Mouse (Mus musculus) ES-E14 (cell line): ENCODE results near the gene Ralgps1. TPM values are rescaled to one million over a fixed set of nuclear protein-coding genes. Genes with fewer than 3 reads are reported as not detected.

Experiments
- DNase-seq: peaks from one replicate; pipeline ENCODE4 v3.0.0-alpha.2; 2013; ENCODE audit warnings: low read depth, low spot score
- H3K27ac ChIP-seq: 2 replicates; pipeline ENCODE4 v1.5.1; 2012; ENCODE audit warnings: low read depth, mild to moderate bottlenecking, low read length, moderate library complexity, mixed read lengths; ENCODE audit not compliant: poor library complexity, insufficient read depth, severe bottlenecking
- H3K36me3 ChIP-seq: 2 replicates; pipeline ENCODE4 v1.6.1; 2012; ENCODE audit warnings: mild to moderate bottlenecking, low read length, moderate library complexity, mixed read lengths; ENCODE audit not compliant: control insufficient read depth, poor library complexity, insufficient read depth, severe bottlenecking
- H3K4me1 ChIP-seq, 2 experiments: fragments of 150-350 bp in 1 of 2; sonication (generic) in 1 of 2; 2 replicates each; pipeline ENCODE4 v1.6.1; 2012; ENCODE audit warnings: low read length in 2 of 2, mild to moderate bottlenecking in 1 of 2, mixed read lengths in 1 of 2; ENCODE audit not compliant: control insufficient read depth in 2 of 2, insufficient read depth in 2 of 2, poor library complexity in 1 of 2
- H3K4me3 ChIP-seq, 2 experiments: fragments of 150-350 bp in 1 of 2; sonication (generic) in 1 of 2; 2 replicates each; pipeline ENCODE4 v1.5.1; 2012; ENCODE audit warnings: low read length in 2 of 2, low read depth in 1 of 2, mild to moderate bottlenecking in 1 of 2, mixed read lengths in 1 of 2; ENCODE audit not compliant: insufficient read depth in 1 of 2, poor library complexity in 1 of 2, severe bottlenecking in 1 of 2
- H3K9ac ChIP-seq: 2 replicates; pipeline ENCODE4 v1.6.1; 2012; ENCODE audit warnings: low read depth, mild to moderate bottlenecking, low read length, mixed read lengths; ENCODE audit not compliant: poor library complexity, insufficient read depth, severe bottlenecking
- H3K9me3 ChIP-seq: fragments of 150-350 bp; sonication (generic); 2 replicates; pipeline ENCODE4 v1.6.1; 2012; ENCODE audit warnings: low read depth, mild to moderate bottlenecking, low read length; ENCODE audit not compliant: control insufficient read depth, insufficient read depth
- CHD2 ChIP-seq: IDR thresholded peaks from 2 replicates; pipeline ENCODE4 v1.6.1; 2014; ENCODE audit warnings: mild to moderate bottlenecking, low read depth, low read length, inconsistent platforms
- HCFC1 ChIP-seq: IDR thresholded peaks from 2 replicates; pipeline ENCODE4 v1.6.1; 2012; ENCODE audit warnings: low read length, inconsistent platforms, borderline replicate concordance; ENCODE audit not compliant: insufficient read depth
- MAFK ChIP-seq: IDR thresholded peaks from 2 replicates; pipeline ENCODE4 v1.6.1; 2014; ENCODE audit warnings: mild to moderate bottlenecking, low read depth, low read length, inconsistent platforms; ENCODE audit not compliant: insufficient read depth
- ZC3H11A ChIP-seq: IDR thresholded peaks from 2 replicates; pipeline ENCODE4 v1.6.1; 2012; ENCODE audit warnings: low read depth, mild to moderate bottlenecking, inconsistent platforms, low read length, borderline replicate concordance
- ZNF384 ChIP-seq: IDR thresholded peaks from 2 replicates; pipeline ENCODE4 v1.6.1; 2012; ENCODE audit warnings: low read depth, low read length, inconsistent platforms
- in situ Hi-C, 2 experiments: fragments of 600-800 bp; cut with MboI; formaldehyde crosslinking; loops; one replicate each; pipeline ENCODE4 v1.15.1; 2025; ENCODE audit warnings: low sequenced_read_pairs in 2 of 2, inconsistent platforms in 1 of 2; ENCODE audit not compliant: unreplicated experiment in 2 of 2
- total RNA-seq: library from RNA; depleted of rRNA; stranded (reverse); fragments of 300-350 nt; gene quantifications from 2 replicates; pipeline ENCODE4 v1.2.3, GENCODE M21; 2012

Gene Ralgps1
- total RNA-seq, 1 experiment, result 5.4 TPM

GRCm38 (mm10) chr2:33290491-33290890 is 80.8 kb downstream of the Ralgps1 start:
- Histone ChIP-seq H3K36me3 (peaks cover 6% of the 10 kb centered on the region; the same call in 1 of the 2 replicates), H3K27ac (no peak overlapping the region), H3K4me1 (no peaks in the 10 kb centered on the region; a peak in 1 of 4 replicates), H3K9ac (no peak overlapping the region), H3K9me3 (no peaks in the 10 kb centered on the region), H3K4me3 (no peak overlapping the region)
- no peak for TF ChIP-seq CHD2
- no peak for TF ChIP-seq ZNF384
- no peak for TF ChIP-seq ZC3H11A
- TF ChIP-seq HCFC1, result no peak
- no peak for DNase-seq
- in situ Hi-C loops, result no loop called here

- H3K4me3 ChIP-seq, result no peak overlapping the region
- H3K27ac ChIP-seq, result no peak overlapping the region
- peaks cover 6% of the 10 kb centered on the region; the same call in 1 of the 2 replicates for H3K36me3 ChIP-seq
- DNase-seq, result no peak
- H3K9ac ChIP-seq, result no peak overlapping the region
- in situ Hi-C loops, result no loop called here
- no peaks in the 10 kb centered on the region; a peak in 1 of 4 replicates for H3K4me1 ChIP-seq
- H3K9me3 ChIP-seq, result no peaks in the 10 kb centered on the region
- TF ChIP-seq MAFK (no peak), CHD2 (no peak), HCFC1 (no peak), ZNF384 (no peak), ZC3H11A (no peak)
These were observed 82.4 kb downstream of the Ralgps1 start for GRCm38 (mm10) chr2:33288837-33289236.

- no peaks in the 10 kb centered on the region for H3K4me1 ChIP-seq
- H3K27ac ChIP-seq, result no peak overlapping the region
- H3K9ac ChIP-seq, result no peak overlapping the region
- DNase-seq, result no peak
- no peaks in the 10 kb centered on the region; the same call in 1 of the 2 replicates for H3K36me3 ChIP-seq
- H3K4me3 ChIP-seq, result no peak overlapping the region
- in situ Hi-C loops, result no loop called here
- no peaks in the 10 kb centered on the region for H3K9me3 ChIP-seq
- TF ChIP-seq MAFK (no peak), CHD2 (no peak), ZNF384 (no peak), HCFC1 (no peak), ZC3H11A (no peak)
These were observed 87.6 kb downstream of the Ralgps1 start for GRCm38 (mm10) chr2:33283674-33284073.

- TF ChIP-seq ZC3H11A, result no peak
- TF ChIP-seq HCFC1, result no peak
- no peak for TF ChIP-seq ZNF384
- no peak for TF ChIP-seq MAFK
- no peak for TF ChIP-seq CHD2
- no peaks in the 10 kb centered on the region; the same call in 1 of the 2 replicates for H3K36me3 ChIP-seq
These were observed 88.4 kb downstream of the Ralgps1 start for GRCm38 (mm10) chr2:33282877-33283276.

GRCm38 (mm10) chr2:33281807-33282206 is 89.5 kb downstream of the Ralgps1 start:
- DNase-seq, result no peak
- in situ Hi-C loops, result no loop called here
- H3K27ac ChIP-seq, result no peak overlapping the region

More at GRCm38 (mm10) chr2:33282877-33283276, 88.4 kb downstream of the Ralgps1 start:
- Histone ChIP-seq H3K9ac (no peak overlapping the region), H3K4me1 (no peaks in the 10 kb centered on the region), H3K4me3 (no peak overlapping the region), H3K27ac (no peak overlapping the region), H3K9me3 (no peaks in the 10 kb centered on the region)
- DNase-seq, result no peak
- in situ Hi-C loops, result no loop called here

More at GRCm38 (mm10) chr2:33281807-33282206, 89.5 kb downstream of the Ralgps1 start:
- Histone ChIP-seq H3K36me3 (no peaks in the 10 kb centered on the region; the same call in 1 of the 2 replicates), H3K9me3 (no peaks in the 10 kb centered on the region), H3K9ac (no peak overlapping the region), H3K4me1 (no peaks in the 10 kb centered on the region), H3K4me3 (no peak overlapping the region)
- TF ChIP-seq ZC3H11A (no peak), MAFK (no peak), HCFC1 (no peak), CHD2 (no peak), ZNF384 (no peak)
